Mouse (Mus musculus): ENCODE results near the gene Polr2a. TPM values are rescaled to one million over a fixed set of nuclear protein-coding genes. Genes with fewer than 3 reads are reported as not detected.
"Not testable (repeated sequence)": the region's sequence is repeated elsewhere in the genome, so short reads cannot be mapped to it uniquely, and the experiment has no call there.

Gene Polr2a
- polyA plus RNA-seq, 1 experiment from 2014 or later, result 23.7 TPM

DNA sequence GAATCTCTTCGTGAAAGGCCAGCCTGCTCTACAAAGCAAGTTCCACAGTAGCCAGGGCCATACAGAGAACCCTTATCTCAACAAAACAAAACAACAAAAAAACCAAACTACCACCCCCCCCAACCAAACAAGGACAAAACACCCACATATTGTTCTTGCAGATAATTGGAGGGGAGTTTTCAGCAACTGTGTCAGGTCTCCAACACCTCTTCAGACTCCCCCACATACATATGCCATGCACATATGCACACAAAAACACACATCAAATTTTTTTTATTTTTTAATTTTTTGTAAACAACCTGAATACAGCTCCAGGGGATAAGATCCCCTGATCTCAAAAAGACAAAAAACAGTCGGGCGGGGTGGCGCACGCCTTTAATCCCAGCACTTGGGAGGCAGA is 4.2 kb downstream of the Polr2a start:
- no peaks in the 10 kb centered on the region for H3K9me3 ChIP-seq (replicated peaks)
- H3K9ac ChIP-seq, result no peak overlapping the region
- no peaks in the 10 kb centered on the region for H3K27me3 ChIP-seq (replicated peaks)
- no peak overlapping the region for H3K27ac ChIP-seq (ENCODE audit: poor library complexity, severe bottlenecking)
- no peak overlapping the region for H3K4me3 ChIP-seq
- no peak for ATAC-seq (ENCODE audit: insufficient number of reproducible peaks, low FRiP score)
- no peak overlapping the region for H3K4me2 ChIP-seq
- WGBS, result 84% methylated on average over 5 of the region's 5 CpGs
- H3K4me1 ChIP-seq (replicated peaks), result peaks cover 47% of the 10 kb centered on the region
- H3K36me3 ChIP-seq, result no peaks in the 10 kb centered on the region; the same call in 1 of the 2 replicates

DNA sequence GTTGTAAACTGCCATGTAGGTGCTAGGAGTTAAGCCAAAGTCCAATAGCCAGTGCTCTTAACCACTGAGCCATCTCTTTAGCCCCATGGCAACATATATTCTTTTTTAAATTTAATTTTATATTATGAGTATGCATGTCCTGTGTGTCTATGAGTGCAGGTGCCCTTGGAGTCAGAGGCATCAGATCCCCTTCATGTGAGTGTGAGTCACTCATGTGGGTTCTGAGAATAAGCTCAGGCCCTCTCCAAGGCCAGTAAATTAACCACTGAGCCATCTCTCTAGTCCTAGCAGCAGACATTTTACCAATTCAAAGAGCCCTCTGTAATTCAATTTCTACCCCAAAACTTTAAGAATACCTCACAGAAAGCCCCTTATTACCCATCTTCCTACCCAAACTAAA is 5.8 kb downstream of the Polr2a start:
- Histone ChIP-seq H3K4me1 (replicated peaks) (peaks cover 48% of the 10 kb centered on the region), H3K9ac (peak overlapping the region; percentile 51; the same call in 1 of the 2 replicates), H3K4me2 (no peak overlapping the region), H3K27me3 (replicated peaks) (no peaks in the 10 kb centered on the region), H3K4me3 (no peak overlapping the region), H3K27ac (ENCODE audit: poor library complexity, severe bottlenecking) (no peak overlapping the region), H3K9me3 (replicated peaks) (no peaks in the 10 kb centered on the region), H3K36me3 (peaks cover 5% of the 10 kb centered on the region)
- no peak for ATAC-seq (ENCODE audit: insufficient number of reproducible peaks, low FRiP score)

- Histone ChIP-seq H3K27me3 (replicated peaks) (no peaks in the 10 kb centered on the region), H3K9ac (no peak overlapping the region), H3K4me2 (no peak overlapping the region), H3K4me3 (no peak overlapping the region), H3K36me3 (peaks cover 15% of the 10 kb centered on the region), H3K9me3 (replicated peaks) (no peaks in the 10 kb centered on the region), H3K27ac (ENCODE audit: poor library complexity, severe bottlenecking) (0 out of 2 replicates have a peak overlapping the region, but pooled peaks have one; percentile 4), H3K4me1 (replicated peaks) (peaks cover 42% of the 10 kb centered on the region)
- ATAC-seq (ENCODE audit: insufficient number of reproducible peaks, low FRiP score), result no peak
- 28% methylated on average over 3 of the region's 3 CpGs for WGBS
These were observed 6.8 kb downstream of the Polr2a start for GRCm38 (mm10) chr11:69751635-69752034.

GRCm38 (mm10) chr11:69731408-69731807 is 27.0 kb downstream of the Polr2a start:
- H3K4me2 ChIP-seq; H3K9me3 ChIP-seq (replicated peaks); H3K27me3 ChIP-seq (replicated peaks); H3K27ac ChIP-seq (ENCODE audit: poor library complexity, severe bottlenecking); ATAC-seq (ENCODE audit: insufficient number of reproducible peaks, low FRiP score); H3K4me1 ChIP-seq (replicated peaks); H3K9ac ChIP-seq; H3K4me3 ChIP-seq: not testable (repeated sequence)
- H3K36me3 ChIP-seq, result peaks cover 31% of the 10 kb centered on the region
- 87% methylated on average over 2 of the region's 3 CpGs for WGBS

- H3K27me3 ChIP-seq (replicated peaks), result no peaks in the 10 kb centered on the region
- H3K9me3 ChIP-seq (replicated peaks), result no peaks in the 10 kb centered on the region; the same call in 1 of the 2 replicates
- WGBS, result 22% methylated on average over 3 of the region's 3 CpGs
- no peak overlapping the region for H3K4me3 ChIP-seq
- H3K9ac ChIP-seq, result no peak overlapping the region
- H3K36me3 ChIP-seq, result peaks cover 7% of the 10 kb centered on the region
- H3K4me2 ChIP-seq, result no peak overlapping the region
- ATAC-seq (ENCODE audit: insufficient number of reproducible peaks, low FRiP score), result no peak
- H3K27ac ChIP-seq (ENCODE audit: poor library complexity, severe bottlenecking), result no peak overlapping the region
- H3K4me1 ChIP-seq (replicated peaks), result no peaks in the 10 kb centered on the region
These were observed 29.4 kb downstream of the Polr2a start for GRCm38 (mm10) chr11:69729063-69729462.

GRCm38 (mm10) chr11:69725951-69726350 is 32.5 kb downstream of the Polr2a start:
- Histone ChIP-seq H3K27ac (ENCODE audit: poor library complexity, severe bottlenecking) (no peak overlapping the region), H3K4me1 (replicated peaks) (no peaks in the 10 kb centered on the region), H3K9me3 (replicated peaks) (no peaks in the 10 kb centered on the region; the same call in 1 of the 2 replicates), H3K9ac (no peak overlapping the region), H3K27me3 (replicated peaks) (no peaks in the 10 kb centered on the region), H3K4me3 (no peak overlapping the region), H3K36me3 (no peaks in the 10 kb centered on the region), H3K4me2 (no peak overlapping the region)
- 38% methylated on average over 5 of the region's 5 CpGs for WGBS
- no peak for ATAC-seq (ENCODE audit: insufficient number of reproducible peaks, low FRiP score)

- 39% methylated on average over 2 of the region's 2 CpGs for WGBS
These were observed 35.4 kb downstream of the Polr2a start for GRCm38 (mm10) chr11:69723074-69723473.

GRCm38 (mm10) chr11:69720852-69721251 is 37.6 kb downstream of the Polr2a start:
- no peak overlapping the region for H3K27ac ChIP-seq (ENCODE audit: poor library complexity, severe bottlenecking)
- no peak overlapping the region for H3K4me3 ChIP-seq
- no peak for ATAC-seq (ENCODE audit: insufficient number of reproducible peaks, low FRiP score)
- no peaks in the 10 kb centered on the region for H3K27me3 ChIP-seq (replicated peaks)
- no peaks in the 10 kb centered on the region for H3K36me3 ChIP-seq
- no peak overlapping the region for H3K4me2 ChIP-seq
- 83% methylated on average over 6 of the region's 6 CpGs for WGBS
- no peaks in the 10 kb centered on the region for H3K9me3 ChIP-seq (replicated peaks)
- no peak overlapping the region for H3K9ac ChIP-seq
- H3K4me1 ChIP-seq (replicated peaks), result peaks cover 8% of the 10 kb centered on the region

More at GRCm38 (mm10) chr11:69723074-69723473, 35.4 kb downstream of the Polr2a start:
- H3K36me3 ChIP-seq, result no peaks in the 10 kb centered on the region
- H3K27ac ChIP-seq (ENCODE audit: poor library complexity, severe bottlenecking), result no peak overlapping the region
- H3K4me1 ChIP-seq (replicated peaks), result no peaks in the 10 kb centered on the region; the same call in 1 of the 2 replicates
- no peak for ATAC-seq (ENCODE audit: insufficient number of reproducible peaks, low FRiP score)
- H3K4me2 ChIP-seq, result no peak overlapping the region
- H3K9ac ChIP-seq, result no peak overlapping the region
- H3K9me3 ChIP-seq (replicated peaks), result no peaks in the 10 kb centered on the region
- no peaks in the 10 kb centered on the region for H3K27me3 ChIP-seq (replicated peaks)
- no peak overlapping the region for H3K4me3 ChIP-seq

- ATAC-seq (ENCODE audit: insufficient number of reproducible peaks, low FRiP score), result no peak
- Histone ChIP-seq H3K27me3 (replicated peaks) (no peaks in the 10 kb centered on the region), H3K36me3 (no peaks in the 10 kb centered on the region), H3K9me3 (replicated peaks) (no peaks in the 10 kb centered on the region; the same call in 1 of the 2 replicates), H3K27ac (ENCODE audit: poor library complexity, severe bottlenecking) (no peak overlapping the region), H3K4me1 (replicated peaks) (peaks cover 14% of the 10 kb centered on the region), H3K4me2 (no peak overlapping the region), H3K9ac (no peak overlapping the region), H3K4me3 (no peak overlapping the region)
- WGBS, result 68% methylated on average over 6 of the region's 6 CpGs
These were observed 39.0 kb downstream of the Polr2a start for GRCm38 (mm10) chr11:69719423-69719822.

DNA sequence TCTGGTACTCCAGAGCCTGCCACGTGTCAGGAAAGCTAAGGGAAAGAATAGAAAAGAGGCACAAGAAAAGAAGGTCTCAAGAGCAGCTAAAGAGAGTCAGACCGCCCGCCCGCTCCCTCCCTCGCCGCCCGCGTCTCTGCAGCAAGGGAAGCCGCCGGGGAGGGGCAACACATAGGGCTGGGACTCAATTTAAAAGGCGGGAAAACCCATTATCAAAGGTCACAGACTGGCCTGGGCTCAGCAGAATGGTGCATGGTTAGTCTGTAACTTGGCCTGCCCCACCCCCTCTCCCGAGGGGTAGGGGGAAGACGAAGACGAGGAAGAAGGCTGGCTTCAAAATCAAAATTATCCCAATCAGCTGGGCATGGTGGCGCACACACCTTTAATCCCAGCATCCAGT is 39.8 kb downstream of the Polr2a start:
- Histone ChIP-seq H3K4me1 (replicated peaks) (peaks cover 14% of the 10 kb centered on the region), H3K9me3 (replicated peaks) (no peaks in the 10 kb centered on the region; the same call in 1 of the 2 replicates), H3K36me3 (no peaks in the 10 kb centered on the region), H3K4me2 (peak overlapping the region; percentile 55), H3K27me3 (replicated peaks) (no peaks in the 10 kb centered on the region), H3K27ac (ENCODE audit: poor library complexity, severe bottlenecking) (no peak overlapping the region), H3K9ac (0 out of 2 replicates have a peak overlapping the region, but pooled peaks have one; percentile 13), H3K4me3 (peak overlapping the region; percentile 14; the same call in 1 of the 2 replicates)
- no peak for ATAC-seq (ENCODE audit: insufficient number of reproducible peaks, low FRiP score)
- WGBS, result 30% methylated on average over 15 of the region's 15 CpGs

DNA sequence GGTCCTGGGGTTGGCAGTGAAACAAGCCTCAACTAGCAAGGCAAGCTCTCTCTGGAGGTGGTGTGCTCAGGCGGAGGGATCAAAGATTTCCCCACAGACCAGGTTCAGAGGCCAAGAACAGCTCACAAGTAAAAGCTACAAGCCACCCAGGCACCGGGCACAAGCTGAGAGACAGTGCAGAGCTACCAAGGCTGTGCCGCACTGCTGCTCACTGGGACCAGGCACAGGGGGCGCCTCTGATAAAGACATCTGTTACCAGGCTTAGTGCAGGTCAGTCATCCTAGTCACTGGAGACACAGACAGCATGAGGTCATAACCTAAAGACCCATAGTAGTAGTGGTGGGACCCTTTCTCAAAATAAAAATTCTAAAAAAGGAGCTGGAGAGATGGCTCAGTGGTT is 41.5 kb downstream of the Polr2a start:
- 80% methylated on average over 4 of the region's 4 CpGs for WGBS
- Histone ChIP-seq H3K9me3 (replicated peaks) (no peaks in the 10 kb centered on the region; the same call in 1 of the 2 replicates), H3K4me1 (replicated peaks) (peaks cover 14% of the 10 kb centered on the region), H3K4me2 (no peak overlapping the region), H3K9ac (no peak overlapping the region), H3K27ac (ENCODE audit: poor library complexity, severe bottlenecking) (no peak overlapping the region), H3K27me3 (replicated peaks) (no peaks in the 10 kb centered on the region), H3K4me3 (no peak overlapping the region), H3K36me3 (no peaks in the 10 kb centered on the region)
- no peak for ATAC-seq (ENCODE audit: insufficient number of reproducible peaks, low FRiP score)

DNA sequence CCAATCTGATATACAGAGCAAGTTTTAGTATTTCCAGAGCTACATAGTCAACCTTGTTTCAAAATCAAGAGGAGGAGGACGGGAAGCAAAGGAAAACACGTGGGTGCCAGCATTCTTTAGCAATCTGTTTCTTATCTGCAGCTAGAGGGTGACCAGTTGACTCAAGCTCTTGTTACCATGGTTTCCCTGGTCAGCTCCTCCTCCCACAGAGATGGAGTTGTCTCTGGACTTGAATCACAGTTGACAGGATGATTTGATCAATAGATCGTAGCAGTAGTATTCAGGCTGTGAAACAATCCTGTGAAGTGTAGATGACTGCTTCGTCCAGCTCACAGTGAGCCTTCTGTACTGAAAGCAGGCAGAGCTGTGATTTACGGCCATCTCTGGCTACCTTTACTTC is 42.5 kb downstream of the Polr2a start:
- H3K4me2 ChIP-seq, result no peak overlapping the region
- 20% methylated on average over 5 of the region's 5 CpGs for WGBS
- H3K27ac ChIP-seq (ENCODE audit: poor library complexity, severe bottlenecking), result 0 out of 2 replicates have a peak overlapping the region, but pooled peaks have one; percentile 32
- H3K9me3 ChIP-seq (replicated peaks), result no peaks in the 10 kb centered on the region; the same call in 1 of the 2 replicates
- peaks cover 14% of the 10 kb centered on the region for H3K4me1 ChIP-seq (replicated peaks)
- ATAC-seq (ENCODE audit: insufficient number of reproducible peaks, low FRiP score), result no peak
- H3K9ac ChIP-seq, result no peak overlapping the region; the same call in 1 of the 2 replicates
- H3K27me3 ChIP-seq (replicated peaks), result no peaks in the 10 kb centered on the region
- H3K4me3 ChIP-seq, result no peak overlapping the region
- no peaks in the 10 kb centered on the region for H3K36me3 ChIP-seq

Data from heart, embryonic 12.5 days (tissue).